Mouse (Mus musculus): ENCODE results near the gene Dhrs13. TPM values are rescaled to one million over a fixed set of nuclear protein-coding genes. Genes with fewer than 3 reads are reported as not detected.
A peak's percentile ranks its signal among the peaks of the same experiment; 100 is the strongest.
"Not testable (repeated sequence)": the region's sequence is repeated elsewhere in the genome, so short reads cannot be mapped to it uniquely, and the experiment has no call there.

Dhrs13 gene
- polyA plus RNA-seq, 1 experiment from 2014 or later, result 10.7 TPM

DNA sequence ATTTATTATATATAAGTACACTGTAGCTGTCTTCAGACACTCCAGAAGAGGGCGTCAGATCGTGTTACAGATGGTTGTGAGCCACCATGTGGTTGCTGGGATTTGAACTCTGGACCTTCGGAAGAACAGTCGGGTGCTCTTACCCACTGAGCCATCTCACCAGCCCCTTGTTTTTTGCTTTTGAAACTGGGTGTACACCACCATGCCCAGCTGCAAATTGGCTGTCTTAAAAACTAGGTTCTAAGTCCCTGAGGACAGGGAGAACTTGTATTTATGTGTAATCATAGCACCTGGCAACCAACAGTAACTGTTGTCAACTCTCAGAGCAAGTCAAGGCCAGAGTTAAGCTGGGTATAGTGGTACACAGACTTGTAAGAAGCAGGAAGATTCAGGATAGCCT is 16.6 kb downstream of the Dhrs13 start:
- H3K4me2 ChIP-seq; ATAC-seq (replicated peaks; ENCODE audit: insufficient number of reproducible peaks, insufficient read depth, low FRiP score, low read depth): not testable (repeated sequence)
- WGBS, result 81% methylated on average over 4 of the region's 4 CpGs

DNA sequence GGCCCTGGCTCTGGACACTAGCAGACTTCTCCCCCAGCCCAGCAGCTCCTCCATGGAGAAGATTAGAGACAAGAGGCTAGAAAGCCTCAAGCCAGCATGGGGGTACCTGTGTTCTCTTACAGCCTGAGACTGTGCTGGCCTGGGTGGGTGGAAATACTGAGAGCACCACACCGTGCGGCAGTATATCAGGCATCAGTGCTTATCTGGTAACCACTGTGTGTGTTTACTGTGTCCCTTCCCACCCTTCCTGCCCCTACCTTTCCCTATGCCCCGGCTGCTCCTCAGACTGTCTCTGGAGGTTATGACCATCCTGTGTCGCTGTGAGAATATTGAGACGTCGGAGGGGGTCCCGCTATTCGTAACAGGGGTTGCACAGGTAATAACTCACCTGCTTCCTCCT is 21.0 kb downstream of the Dhrs13 start:
- no peak overlapping the region for H3K27ac ChIP-seq
- no peak for ATAC-seq (replicated peaks; ENCODE audit: insufficient number of reproducible peaks, insufficient read depth, low FRiP score, low read depth)
- no peaks in the 10 kb centered on the region for H3K9me3 ChIP-seq (replicated peaks)
- H3K4me3 ChIP-seq, result no peak overlapping the region
- no peak overlapping the region for H3K4me2 ChIP-seq
- no peak overlapping the region for H3K9ac ChIP-seq
- H3K36me3 ChIP-seq, result peaks cover 54% of the 10 kb centered on the region
- H3K27me3 ChIP-seq, result no peaks in the 10 kb centered on the region
- H3K4me1 ChIP-seq (replicated peaks), result no peaks in the 10 kb centered on the region
- 86% methylated on average over 8 of the region's 8 CpGs for WGBS

More for the DNA sequence above, 16.6 kb downstream of the Dhrs13 start:
- H3K36me3 ChIP-seq, result peaks cover 24% of the 10 kb centered on the region
- not testable (repeated sequence) for H3K27me3 ChIP-seq; H3K9me3 ChIP-seq (replicated peaks); H3K27ac ChIP-seq; H3K9ac ChIP-seq; H3K4me3 ChIP-seq
- H3K4me1 ChIP-seq (replicated peaks), result peaks cover 16% of the 10 kb centered on the region

DNA sequence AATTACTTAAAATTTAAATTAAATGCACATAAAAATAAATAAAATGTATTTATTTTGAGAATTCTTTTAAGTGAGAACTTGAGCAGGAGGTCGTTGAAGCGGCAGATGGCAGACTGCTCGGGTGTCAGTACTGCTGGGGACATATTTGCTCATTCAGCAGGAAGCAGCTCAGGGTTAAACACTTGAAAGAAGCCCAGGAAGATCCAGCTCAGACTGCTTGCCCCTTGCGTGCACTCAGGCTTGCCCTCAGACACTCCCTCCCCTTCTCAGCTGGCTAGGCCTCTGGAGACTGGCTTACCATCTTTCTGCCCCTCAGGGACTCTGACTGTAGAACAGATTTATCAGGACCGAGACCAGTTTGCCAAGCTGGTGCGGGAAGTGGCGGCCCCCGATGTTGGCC is 24.9 kb downstream of the Dhrs13 start:
- Histone ChIP-seq H3K27me3 (no peaks in the 10 kb centered on the region), H3K9ac (no peak overlapping the region), H3K4me2 (no peak overlapping the region), H3K9me3 (replicated peaks) (no peaks in the 10 kb centered on the region), H3K4me1 (replicated peaks) (0 out of 2 replicates have a peak, but pooled peaks cover 3% of the 10 kb centered on the region), H3K4me3 (no peak overlapping the region), H3K36me3 (peaks cover 51% of the 10 kb centered on the region), H3K27ac (no peak overlapping the region)
- WGBS, result 82% methylated on average over 8 of the region's 8 CpGs
- no peak for ATAC-seq (replicated peaks; ENCODE audit: insufficient number of reproducible peaks, insufficient read depth, low FRiP score, low read depth)

DNA sequence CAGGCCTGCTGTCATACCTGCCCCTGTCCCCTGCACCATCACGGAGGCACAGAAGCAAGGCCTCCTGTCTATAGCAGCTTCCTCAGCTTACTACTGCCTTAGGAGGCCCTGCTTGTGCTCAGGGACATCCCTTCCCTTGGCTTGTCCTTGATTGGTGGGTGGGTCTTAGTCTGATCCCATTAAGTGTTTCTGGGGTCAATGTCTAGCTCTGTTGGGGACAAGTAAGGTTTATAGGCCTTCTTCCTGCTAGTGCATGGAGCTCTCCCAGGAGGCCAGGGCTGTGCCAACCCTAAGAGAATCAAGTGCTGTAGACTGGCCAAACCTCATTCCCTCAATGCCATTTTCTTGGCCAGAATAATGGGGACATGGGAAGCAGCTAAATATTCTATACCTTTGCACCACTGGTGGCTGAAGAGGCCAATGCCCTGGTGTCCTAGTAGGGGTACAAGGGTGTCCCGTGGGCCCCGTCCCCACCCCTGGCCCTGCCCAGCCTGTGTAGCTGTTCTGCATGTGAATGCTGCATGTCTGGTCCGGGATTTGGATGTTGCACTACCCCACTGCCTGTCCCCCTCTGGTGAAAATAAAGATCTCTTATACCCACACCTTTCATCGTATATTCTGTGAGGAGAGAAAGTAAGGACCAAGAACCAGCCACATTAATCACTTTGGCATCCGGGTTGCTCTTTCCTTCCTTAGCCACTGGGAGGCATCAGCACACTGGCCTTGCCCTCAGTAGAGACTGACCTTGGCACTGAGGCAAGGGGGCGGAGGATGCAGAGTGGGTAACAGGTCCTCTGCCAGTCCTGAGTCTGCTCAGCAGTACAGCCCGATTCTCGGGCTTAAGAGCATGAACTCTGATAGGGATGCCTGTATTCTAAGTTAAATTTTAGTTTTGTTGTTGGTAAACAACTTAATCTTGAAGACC is 28.0 kb downstream of the Dhrs13 start:
- Histone ChIP-seq H3K4me2 (no peak overlapping the region), H3K27ac (no peak overlapping the region), H3K36me3 (peaks cover 41% of the 10 kb centered on the region), H3K9ac (no peak overlapping the region), H3K4me3 (no peak overlapping the region), H3K9me3 (replicated peaks) (no peaks in the 10 kb centered on the region), H3K27me3 (no peaks in the 10 kb centered on the region), H3K4me1 (replicated peaks) (0 out of 2 replicates have a peak, but pooled peaks cover 3% of the 10 kb centered on the region)
- 42% methylated on average over 9 of the region's 9 CpGs for WGBS
- ATAC-seq (replicated peaks; ENCODE audit: insufficient number of reproducible peaks, insufficient read depth, low FRiP score, low read depth), result peak; percentile 78

DNA sequence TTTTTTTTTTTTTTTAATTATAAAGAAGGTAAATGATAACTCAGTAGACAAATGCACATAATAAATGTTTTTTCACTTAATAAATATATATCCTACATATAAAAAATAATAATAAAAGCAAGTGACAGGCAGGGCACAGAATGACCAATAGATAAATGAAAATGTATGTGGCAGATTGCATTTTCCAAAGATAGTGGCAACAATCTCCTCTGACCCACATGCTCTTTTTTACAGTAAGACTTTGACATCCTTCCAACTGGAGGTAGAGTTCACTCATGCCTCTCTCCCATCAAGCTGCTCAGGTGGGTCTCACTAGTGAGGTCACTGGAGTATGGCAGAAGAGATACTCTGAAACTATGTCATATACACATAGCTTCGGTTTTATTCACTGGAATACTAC is 30.5 kb downstream of the Dhrs13 start:
- no peaks in the 10 kb centered on the region for H3K9me3 ChIP-seq (replicated peaks)
- H3K36me3 ChIP-seq, result peaks cover 21% of the 10 kb centered on the region
- no peak overlapping the region for H3K4me2 ChIP-seq
- H3K27ac ChIP-seq, result no peak overlapping the region
- 69% methylated on average over 1 of the region's 1 CpGs for WGBS
- no peak overlapping the region for H3K9ac ChIP-seq
- no peaks in the 10 kb centered on the region for H3K27me3 ChIP-seq
- ATAC-seq (replicated peaks; ENCODE audit: insufficient number of reproducible peaks, insufficient read depth, low FRiP score, low read depth), result no peak
- no peak overlapping the region for H3K4me3 ChIP-seq
- H3K4me1 ChIP-seq (replicated peaks), result 0 out of 2 replicates have a peak, but pooled peaks cover 3% of the 10 kb centered on the region

DNA sequence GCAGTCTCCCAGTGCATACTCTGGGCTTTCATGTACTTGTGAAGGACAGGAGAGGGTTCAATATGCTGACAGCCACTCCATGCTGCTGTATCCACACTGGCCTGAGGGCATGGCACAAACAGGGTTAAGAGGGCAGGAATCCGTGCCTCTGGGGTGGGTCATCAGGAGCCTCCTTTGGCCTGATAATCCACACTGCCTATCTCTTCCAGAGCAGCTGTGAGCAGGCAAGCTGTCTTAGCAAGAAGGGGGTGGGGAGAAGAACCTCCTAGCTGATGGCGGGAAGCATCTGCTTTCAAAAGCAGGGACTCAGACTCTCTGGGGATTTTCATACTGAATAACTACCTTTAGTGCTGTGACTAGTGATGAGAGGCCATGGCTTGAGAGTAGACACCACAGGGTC is 33.8 kb downstream of the Dhrs13 start:
- no peaks in the 10 kb centered on the region for H3K36me3 ChIP-seq
- no peaks in the 10 kb centered on the region; the same call in 1 of the 2 replicates for H3K4me1 ChIP-seq (replicated peaks)
- H3K9me3 ChIP-seq (replicated peaks), result no peaks in the 10 kb centered on the region
- no peak overlapping the region for H3K9ac ChIP-seq
- 26% methylated on average over 2 of the region's 2 CpGs for WGBS
- no peak for ATAC-seq (replicated peaks; ENCODE audit: insufficient number of reproducible peaks, insufficient read depth, low FRiP score, low read depth)
- no peak overlapping the region for H3K4me3 ChIP-seq
- no peaks in the 10 kb centered on the region for H3K27me3 ChIP-seq
- no peak overlapping the region for H3K27ac ChIP-seq
- H3K4me2 ChIP-seq, result no peak overlapping the region

DNA sequence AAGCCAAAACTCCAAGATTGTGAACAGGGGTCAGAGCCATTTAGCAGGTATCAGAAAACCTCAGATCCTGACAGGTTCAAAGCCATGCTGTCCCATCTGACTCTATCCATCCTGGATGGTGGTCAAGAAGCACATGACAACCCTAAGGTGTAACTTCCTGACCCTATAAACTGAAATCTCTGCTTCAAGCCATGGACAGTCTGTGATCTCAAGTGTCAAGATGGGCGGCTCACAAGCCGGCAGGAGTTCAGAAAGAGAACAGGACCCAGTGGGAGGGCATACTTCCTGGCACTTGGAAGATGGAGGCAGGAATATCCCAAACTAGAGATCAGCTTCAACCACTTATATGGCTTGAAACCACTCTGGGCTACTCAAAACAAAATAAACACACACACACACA is 34.6 kb downstream of the Dhrs13 start:
- H3K9me3 ChIP-seq (replicated peaks), result no peaks in the 10 kb centered on the region
- H3K27ac ChIP-seq, result no peak overlapping the region
- no peaks in the 10 kb centered on the region for H3K36me3 ChIP-seq
- WGBS, result 68% methylated on average over 2 of the region's 2 CpGs
- H3K27me3 ChIP-seq, result no peaks in the 10 kb centered on the region
- H3K4me2 ChIP-seq, result no peak overlapping the region
- no peak for ATAC-seq (replicated peaks; ENCODE audit: insufficient number of reproducible peaks, insufficient read depth, low FRiP score, low read depth)
- no peaks in the 10 kb centered on the region; the same call in 1 of the 2 replicates for H3K4me1 ChIP-seq (replicated peaks)
- no peak overlapping the region for H3K4me3 ChIP-seq
- no peak overlapping the region for H3K9ac ChIP-seq

DNA sequence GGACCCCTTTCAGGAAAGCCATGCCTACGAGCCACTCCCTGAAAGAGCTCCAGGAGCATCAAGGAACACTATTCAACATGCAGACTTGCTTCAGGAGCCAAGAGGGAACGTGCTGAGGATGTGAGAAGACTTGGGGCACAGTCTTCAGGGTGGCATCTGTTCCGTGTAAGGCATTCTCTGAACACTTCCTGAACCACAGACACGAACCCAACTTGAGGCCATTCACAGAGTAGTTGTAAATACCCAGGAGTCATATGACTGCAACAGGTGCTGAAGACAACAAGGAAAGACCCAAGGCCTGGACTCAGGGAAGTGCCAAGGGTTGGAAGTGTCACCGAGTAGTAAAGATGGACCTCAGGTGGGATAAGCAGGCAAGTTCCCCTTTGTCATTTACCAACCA is 35.5 kb downstream of the Dhrs13 start:
- Histone ChIP-seq H3K27me3 (no peaks in the 10 kb centered on the region), H3K9me3 (replicated peaks) (no peaks in the 10 kb centered on the region), H3K4me3 (no peak overlapping the region), H3K4me2 (no peak overlapping the region), H3K9ac (no peak overlapping the region), H3K4me1 (replicated peaks) (no peaks in the 10 kb centered on the region; the same call in 1 of the 2 replicates), H3K27ac (no peak overlapping the region), H3K36me3 (peaks cover 4% of the 10 kb centered on the region; the same call in 1 of the 2 replicates)
- ATAC-seq (replicated peaks; ENCODE audit: insufficient number of reproducible peaks, insufficient read depth, low FRiP score, low read depth), result no peak
- WGBS, result 71% methylated on average over 5 of the region's 5 CpGs

DNA sequence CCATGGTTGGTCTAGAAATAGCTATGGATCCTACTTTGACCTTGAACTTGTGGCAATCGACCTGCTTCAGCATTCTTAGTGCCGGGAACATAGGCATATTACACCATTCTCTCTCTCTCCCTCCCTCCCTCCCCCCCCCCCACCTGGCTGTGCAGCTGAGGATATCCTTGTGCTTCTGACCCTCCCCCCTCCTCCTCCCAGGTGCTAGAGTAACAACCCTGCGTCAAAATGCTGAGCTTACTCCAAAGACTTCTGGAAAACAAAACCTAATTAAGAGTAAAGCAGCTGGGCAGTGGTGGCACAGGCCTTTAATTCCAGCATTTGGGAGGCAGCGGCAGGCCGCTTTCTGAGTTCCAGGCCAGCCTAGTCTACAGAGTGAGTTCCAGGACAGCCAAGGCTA is 37.0 kb downstream of the Dhrs13 start:
- Histone ChIP-seq H3K9me3 (replicated peaks) (no peaks in the 10 kb centered on the region), H3K4me3 (no peak overlapping the region), H3K27ac (no peak overlapping the region), H3K36me3 (peaks cover 18% of the 10 kb centered on the region), H3K9ac (no peak overlapping the region), H3K4me2 (no peak overlapping the region), H3K4me1 (replicated peaks) (no peaks in the 10 kb centered on the region; the same call in 1 of the 2 replicates), H3K27me3 (no peaks in the 10 kb centered on the region)
- 80% methylated on average over 5 of the region's 5 CpGs for WGBS
- ATAC-seq (replicated peaks; ENCODE audit: insufficient number of reproducible peaks, insufficient read depth, low FRiP score, low read depth), result no peak

DNA sequence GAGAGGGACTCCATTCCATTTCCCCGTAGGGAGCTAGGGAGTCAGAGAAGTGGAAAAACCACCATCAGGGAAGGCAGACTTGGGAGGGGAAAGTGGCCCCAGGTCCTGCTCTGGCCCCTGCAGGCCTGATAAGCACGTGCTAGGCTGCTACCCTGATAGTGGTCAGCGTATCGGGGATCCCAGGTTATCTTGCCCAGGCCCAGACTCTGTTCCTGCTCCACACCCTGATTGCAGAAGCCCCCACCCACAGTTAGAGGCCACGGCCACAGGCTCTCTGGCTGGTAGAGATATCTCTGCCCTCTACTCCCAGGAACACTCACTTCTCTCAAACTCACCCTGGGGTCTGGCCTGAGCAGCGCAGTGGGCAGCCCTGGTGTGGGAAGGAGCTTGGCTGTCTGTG is 37.6 kb downstream of the Dhrs13 start:
- Histone ChIP-seq H3K36me3 (peaks cover 23% of the 10 kb centered on the region), H3K9ac (no peak overlapping the region), H3K27me3 (no peaks in the 10 kb centered on the region), H3K4me3 (no peak overlapping the region), H3K9me3 (replicated peaks) (no peaks in the 10 kb centered on the region), H3K4me2 (no peak overlapping the region), H3K4me1 (replicated peaks) (no peaks in the 10 kb centered on the region; the same call in 1 of the 2 replicates), H3K27ac (no peak overlapping the region)
- ATAC-seq (replicated peaks; ENCODE audit: insufficient number of reproducible peaks, insufficient read depth, low FRiP score, low read depth), result 0 out of 2 replicates have a peak, but pooled peaks have one; percentile 18
- WGBS, result 47% methylated on average over 6 of the region's 6 CpGs

DNA sequence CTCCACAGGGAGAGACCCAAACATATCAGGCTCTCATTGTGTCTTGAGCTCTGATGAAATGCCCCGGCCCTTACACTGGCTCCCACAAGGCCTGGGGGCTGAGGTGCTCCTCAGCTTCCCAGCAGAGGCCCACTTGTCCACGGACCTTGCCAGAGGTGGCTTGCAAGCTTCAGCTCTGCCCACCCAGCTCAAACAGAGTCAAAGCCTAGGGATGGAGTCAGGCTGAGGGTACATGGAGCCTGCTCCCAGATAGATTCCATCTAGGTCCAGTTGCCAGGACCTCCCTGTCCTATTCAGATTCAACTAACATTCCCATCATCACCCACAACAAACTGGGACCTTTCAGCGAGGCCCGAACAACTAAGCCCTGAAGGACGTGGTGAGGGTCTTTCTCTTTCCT is 39.9 kb downstream of the Dhrs13 start:
- H3K9ac ChIP-seq, result no peak overlapping the region; the same call in 1 of the 2 replicates
- WGBS, result 71% methylated on average over 5 of the region's 5 CpGs
- no peak overlapping the region for H3K4me2 ChIP-seq
- no peaks in the 10 kb centered on the region for H3K27me3 ChIP-seq
- H3K36me3 ChIP-seq, result peaks cover 39% of the 10 kb centered on the region
- H3K4me1 ChIP-seq (replicated peaks), result no peaks in the 10 kb centered on the region; the same call in 1 of the 2 replicates
- H3K4me3 ChIP-seq, result no peak overlapping the region
- ATAC-seq (replicated peaks; ENCODE audit: insufficient number of reproducible peaks, insufficient read depth, low FRiP score, low read depth), result no peak
- no peak overlapping the region for H3K27ac ChIP-seq
- H3K9me3 ChIP-seq (replicated peaks), result no peaks in the 10 kb centered on the region
